9 mouse cellular contexts compared by ENCODE assay signal in the genomic region with DNA sequence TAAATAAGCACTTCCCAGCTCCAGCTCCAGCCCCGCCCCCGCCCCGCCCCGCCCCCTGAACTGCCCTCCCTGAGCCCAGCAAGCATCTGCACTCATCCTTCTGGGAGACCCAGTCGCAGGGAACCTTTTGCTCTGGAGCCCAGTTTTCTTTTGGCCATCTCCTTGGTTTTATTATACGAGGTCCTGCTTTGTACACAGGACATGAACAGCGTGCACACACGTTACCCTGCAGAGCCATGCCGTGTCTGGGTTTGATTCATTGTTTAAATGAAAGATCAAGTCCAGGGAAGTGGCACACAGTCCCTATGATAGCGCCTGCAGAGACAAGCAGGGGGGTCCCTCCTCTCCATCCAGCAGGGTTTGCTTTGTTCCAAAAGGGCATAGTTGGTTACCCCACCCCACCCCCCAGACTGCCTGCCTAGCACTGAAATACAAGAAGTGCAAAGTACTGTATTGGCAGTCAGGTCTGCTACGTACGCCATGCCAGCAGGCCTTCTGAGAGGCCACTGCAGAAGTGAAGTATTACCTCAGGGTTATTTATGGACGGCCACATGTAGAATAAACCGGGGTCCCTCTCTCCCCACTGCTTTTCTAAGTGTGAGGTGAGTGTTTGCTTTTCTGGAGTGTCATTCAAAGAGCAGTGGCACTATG. TPM values are rescaled to one million over a fixed set of nuclear protein-coding genes. Genes with fewer than 3 reads are reported as not detected.
A peak's percentile ranks its signal among the peaks of the same experiment; 100 is the strongest.
DNase-seq lines count a peak whose midpoint lies in the region; ATAC-seq lines count a peak whose summit lies in the region.
"Had no signal": no experiment of that assay in that cellular context is flagged by ENCODE, and none has a peak within 500 bp of the region (broad histone marks: within the 10 kb centered on the region; RNA-seq: fewer than 3 reads in every experiment).

No protein-coding gene starts in this region.

- H3K4me3 ChIP-seq in heart, embryonic 15.5 days = no peak overlapping the region
- H3K4me3 ChIP-seq in forebrain, embryonic 13.5 days = no peak overlapping the region
- no peak overlapping the region for H3K4me3 ChIP-seq in lung, embryonic 15.5 days
- no peak overlapping the region for H3K4me3 ChIP-seq in neural tube, embryonic 15.5 days (replicated peaks)

- 0 out of 2 replicates have a peak overlapping the region, but pooled peaks have one; percentile 27 for H3K27ac ChIP-seq in heart, embryonic 15.5 days
- peak overlapping the region; percentile 57 for H3K27ac ChIP-seq in forebrain, embryonic 13.5 days
- H3K27ac ChIP-seq in lung, embryonic 15.5 days = peak overlapping the region; percentile 84
- peak overlapping the region; percentile 51 for H3K27ac ChIP-seq in neural tube, embryonic 15.5 days (replicated peaks)

- no peak for DNase-seq in heart, adult 18-20 months
- no peak for DNase-seq in thymus, postnatal 0 days (ENCODE audit: low spot score)
- no peak for DNase-seq in layer of hippocampus, adult 18-20 months (ENCODE audit: low spot score in 2 of 2)

- H3K4me2 ChIP-seq in heart, embryonic 15.5 days = peak overlapping the region; percentile 43
- H3K4me2 ChIP-seq in forebrain, embryonic 13.5 days = peak overlapping the region; percentile 38
- peak overlapping the region; percentile 44 for H3K4me2 ChIP-seq in lung, embryonic 15.5 days
- H3K4me2 ChIP-seq in neural tube, embryonic 15.5 days = peak overlapping the region; percentile 30; the same call in 1 of the 2 replicates

- peak; percentile 67; the same call in 1 of the 2 replicates for ATAC-seq in heart, embryonic 15.5 days (replicated peaks; ENCODE audit: insufficient number of reproducible peaks, insufficient read depth, low FRiP score, low read depth)
- peak; percentile 50 for ATAC-seq in forebrain, embryonic 13.5 days
- ATAC-seq in lung, embryonic 15.5 days (ENCODE audit: borderline replicate concordance, extremely low read depth, low FRiP score, low TSS enrichment) = peak; percentile 86
- 0 out of 2 replicates have a peak, but pooled peaks have one; percentile 28 for ATAC-seq in neural tube, embryonic 15.5 days (ENCODE audit: low FRiP score)
- ATAC-seq in inflammation-experienced regulatory T-cells, adult 6 months = no peak

- H3K9me3 ChIP-seq in heart, embryonic 15.5 days (replicated peaks) = no peaks in the 10 kb centered on the region
- H3K9me3 ChIP-seq in forebrain, embryonic 13.5 days (replicated peaks) = no peaks in the 10 kb centered on the region
- no peaks in the 10 kb centered on the region for H3K9me3 ChIP-seq in lung, embryonic 15.5 days
- H3K9me3 ChIP-seq in neural tube, embryonic 15.5 days (replicated peaks) = no peaks in the 10 kb centered on the region

- H3K27me3 ChIP-seq in heart, embryonic 15.5 days = no peaks in the 10 kb centered on the region
- no peaks in the 10 kb centered on the region for H3K27me3 ChIP-seq in forebrain, embryonic 13.5 days
- H3K27me3 ChIP-seq in lung, embryonic 15.5 days = no peaks in the 10 kb centered on the region
- H3K27me3 ChIP-seq in neural tube, embryonic 15.5 days (replicated peaks) = no peaks in the 10 kb centered on the region

- no peaks in the 10 kb centered on the region for H3K36me3 ChIP-seq in heart, embryonic 15.5 days
- no peaks in the 10 kb centered on the region for H3K36me3 ChIP-seq in forebrain, embryonic 13.5 days (ENCODE audit: poor library complexity, severe bottlenecking)
- no peaks in the 10 kb centered on the region for H3K36me3 ChIP-seq in lung, embryonic 15.5 days
- H3K36me3 ChIP-seq in neural tube, embryonic 15.5 days = no peaks in the 10 kb centered on the region

- no peak overlapping the region for H3K9ac ChIP-seq in heart, embryonic 15.5 days
- peak overlapping the region; percentile 30 for H3K9ac ChIP-seq in forebrain, embryonic 13.5 days
- no peak overlapping the region for H3K9ac ChIP-seq in lung, embryonic 15.5 days
- 0 out of 2 replicates have a peak overlapping the region, but pooled peaks have one; percentile 14 for H3K9ac ChIP-seq in neural tube, embryonic 15.5 days (replicated peaks)

- 11% methylated on average over 14 of the region's 14 CpGs for WGBS in heart, embryonic 15.5 days
- WGBS in forebrain, embryonic 13.5 days = 10% methylated on average over 14 of the region's 14 CpGs
- 7% methylated on average over 13 of the region's 14 CpGs for WGBS in lung, embryonic 15.5 days
- 7% methylated on average over 14 of the region's 14 CpGs for WGBS in neural tube, embryonic 15.5 days

- H3K4me1 ChIP-seq in heart, embryonic 15.5 days (replicated peaks) = peaks cover 7% of the 10 kb centered on the region; the same call in 1 of the 2 replicates
- peaks cover 35% of the 10 kb centered on the region for H3K4me1 ChIP-seq in forebrain, embryonic 13.5 days
- peaks cover 11% of the 10 kb centered on the region; the same call in 1 of the 2 replicates for H3K4me1 ChIP-seq in lung, embryonic 15.5 days
- peaks cover 26% of the 10 kb centered on the region for H3K4me1 ChIP-seq in neural tube, embryonic 15.5 days

RNA-seq across cellular contexts. Expression of gene Sh3rf3, which starts 41.5 kb away (rescaled TPM):
- 0.34 and 0.99 TPM in 2 replicates for polyA plus RNA-seq in heart, embryonic 15.5 days (2015; fragmentation: Nextera tagmentation; extraction: Ambion mirVana)
- total RNA-seq in heart, adult 18-20 months (2021) = under 1 TPM; 0.77 to 0.98 TPM
- 6.1 TPM in 2 replicates for polyA plus RNA-seq in forebrain, embryonic 13.5 days (2015; fragmentation: Nextera tagmentation; extraction: Ambion mirVana)
- polyA plus RNA-seq in lung, embryonic 15.5 days (2015; fragmentation: Nextera tagmentation; extraction: Ambion mirVana) = 2.4 and 2.9 TPM in 2 replicates
- 3.3 and 3.6 TPM in 2 replicates for polyA plus RNA-seq in neural tube, embryonic 15.5 days (2015; fragmentation: Nextera tagmentation; extraction: Ambion mirVana)
- polyA plus RNA-seq in thymus, postnatal 0 days (2015; fragmentation: Nextera tagmentation; extraction: Ambion mirVana) = 1.0 and 2.0 TPM in 2 replicates
- not detected for polyA plus RNA-seq in inflammation-experienced regulatory T-cells, adult 6 months (2017; shearing (Covaris generic))
- 10 to 100 TPM; 29.2 to 32.6 TPM for total RNA-seq in layer of hippocampus, adult 18-20 months (2021)
- total RNA-seq: neutrophil, adult 5-6 weeks had no signal

Comparison
In these comparisons a context has a peak if more than half of its experiments do, and no peak if none do; other contexts are left out.
1. H3K27ac ChIP-seq: peak in every context shown above with its lines; median percentile 84 in lung, embryonic 15.5 days; 57 in forebrain, embryonic 13.5 days; 51 in neural tube, embryonic 15.5 days; 27 in heart, embryonic 15.5 days.
2. H3K9ac ChIP-seq: peak in forebrain, embryonic 13.5 days (single experiment) and neural tube, embryonic 15.5 days (single experiment); none in heart, embryonic 15.5 days (single experiment) and lung, embryonic 15.5 days (single experiment).
3. Peak in every context shown above with its lines, with median percentiles within 50 percentile points of each other: H3K4me2 ChIP-seq.